Mouse (Mus musculus): Measurements from ENCODE around the gene Bend3.
A peak's percentile ranks its signal among the peaks of the same experiment; 100 is the strongest.
"Not testable (repeated sequence)": the region's sequence is repeated elsewhere in the genome, so short reads cannot be mapped to it uniquely, and the experiment has no call there.

The Bend3 gene

GRCm38 (mm10) chr10:43480227-43480849, 1.7 kb downstream of the Bend3 start:
- no peak for DNase-seq (ENCODE audit: low spot score)

GRCm38 (mm10) chr10:43481179-43481578, 2.5 kb downstream of the Bend3 start:
- DNase-seq (ENCODE audit: low spot score) = no peak

GRCm38 (mm10) chr10:43482021-43482420, 3.4 kb downstream of the Bend3 start:
- DNase-seq (ENCODE audit: low spot score) = no peak

- no peak for DNase-seq (ENCODE audit: low spot score)
These were observed 4.9 kb downstream of the Bend3 start for GRCm38 (mm10) chr10:43483426-43483995.

- no peak for DNase-seq (ENCODE audit: low spot score)
These were observed 7.2 kb downstream of the Bend3 start for GRCm38 (mm10) chr10:43485751-43486268.

- no peak for DNase-seq (ENCODE audit: low spot score)
These were observed 8.9 kb downstream of the Bend3 start for GRCm38 (mm10) chr10:43487441-43488010.

- no peak for DNase-seq (ENCODE audit: low spot score)
These were observed 9.6 kb downstream of the Bend3 start for GRCm38 (mm10) chr10:43488258-43488657.

GRCm38 (mm10) chr10:43489139-43489538, 10.5 kb downstream of the Bend3 start:
- DNase-seq (ENCODE audit: low spot score) = no peak

- peak; percentile 84 for DNase-seq (ENCODE audit: low spot score)
These were observed 10.9 kb downstream of the Bend3 start for GRCm38 (mm10) chr10:43489550-43489949.

GRCm38 (mm10) chr10:43490034-43490433, 11.4 kb downstream of the Bend3 start:
- peak; percentile 58 for DNase-seq (ENCODE audit: low spot score)

- peak; percentile 67 for DNase-seq (ENCODE audit: low spot score)
These were observed 12.2 kb downstream of the Bend3 start for GRCm38 (mm10) chr10:43490846-43491245.

GRCm38 (mm10) chr10:43502599-43502998, 24.0 kb downstream of the Bend3 start:
- DNase-seq (ENCODE audit: low spot score) = no peak

- no peak for DNase-seq (ENCODE audit: low spot score)
These were observed 25.7 kb downstream of the Bend3 start for GRCm38 (mm10) chr10:43504291-43504690.

- DNase-seq (ENCODE audit: low spot score) = no peak
These were observed 28.4 kb downstream of the Bend3 start for GRCm38 (mm10) chr10:43507051-43507450.

- DNase-seq (ENCODE audit: low spot score) = no peak
These were observed 30.6 kb downstream of the Bend3 start for GRCm38 (mm10) chr10:43509228-43509627.

- no peak for DNase-seq (ENCODE audit: low spot score)
These were observed 34.3 kb downstream of the Bend3 start for GRCm38 (mm10) chr10:43512976-43513375.

GRCm38 (mm10) chr10:43516992-43517660, 38.5 kb downstream of the Bend3 start:
- DNase-seq (ENCODE audit: low spot score) = peak; percentile 85

GRCm38 (mm10) chr10:43517836-43518235, 39.2 kb downstream of the Bend3 start:
- no peak for DNase-seq (ENCODE audit: low spot score)

- DNase-seq (ENCODE audit: low spot score) = peak; percentile 84
These were observed 39.7 kb downstream of the Bend3 start for GRCm38 (mm10) chr10:43518368-43518767.

GRCm38 (mm10) chr10:43519977-43520376, 41.3 kb downstream of the Bend3 start:
- DNase-seq (ENCODE audit: low spot score) = no peak

- DNase-seq (ENCODE audit: low spot score) = not testable (repeated sequence)
These were observed 45.3 kb downstream of the Bend3 start, which contains the start of gene Gm9803 for GRCm38 (mm10) chr10:43523931-43524330. Gene Gm9803, plus strand, starts transcription at chr10:43524084.
